ENCODE assay signal across 8 mouse cellular contexts in genomic region chr7:132859042-132859958, GRCm38 (mm10). TPM values are rescaled to one million over a fixed set of nuclear protein-coding genes. Genes with fewer than 3 reads are reported as not detected.
DNase-seq lines count a peak whose midpoint lies in the region; ATAC-seq lines count a peak whose summit lies in the region.

Abraxas2 (plus strand) TSS chr7:132859225.

- peak within 1 kb of the TSS; percentile 70; the same call in 1 of the 2 replicates for H3K27ac ChIP-seq in forebrain, embryonic 14.5 days (ENCODE audit: low read depth, low read length)
- H3K27ac ChIP-seq in neural tube, embryonic 15.5 days (replicated peaks): peak within 1 kb of the TSS; percentile 80

- intact Hi-C loops in heart, postnatal 14 days (cut with DNase I): loop anchor here (5.0 to 10.0 kb wide), 2 partner anchors 143 to 776 kb away; partner anchors contain the start of gene Edrf1

- H3K36me3 ChIP-seq in forebrain, embryonic 14.5 days (ENCODE audit: control insufficient read depth, insufficient read depth, low read length): no peaks in the 10 kb centered on the region
- no peaks in the 10 kb centered on the region for H3K36me3 ChIP-seq in neural tube, embryonic 15.5 days

- peak within 1 kb of the TSS; percentile 65 for H3K4me2 ChIP-seq in forebrain, embryonic 14.5 days (ENCODE audit: low read length)
- peak within 1 kb of the TSS; percentile 76 for H3K4me2 ChIP-seq in neural tube, embryonic 15.5 days

- WGBS in forebrain, embryonic 14.5 days: under 1% methylated on average over 53 of the region's 53 CpGs
- WGBS in neural tube, embryonic 15.5 days: 1% methylated on average over 53 of the region's 53 CpGs

- no peaks in the 10 kb centered on the region for H3K9me3 ChIP-seq in forebrain, embryonic 14.5 days (replicated peaks; ENCODE audit: control insufficient read depth, low read length)
- no peaks in the 10 kb centered on the region for H3K9me3 ChIP-seq in neural tube, embryonic 15.5 days (replicated peaks)

- H3K4me1 ChIP-seq in forebrain, embryonic 14.5 days (ENCODE audit: control insufficient read depth, insufficient read depth, low read length): peaks cover 8% of the 10 kb centered on the region
- peaks cover 26% of the 10 kb centered on the region for H3K4me1 ChIP-seq in neural tube, embryonic 15.5 days

- peak; percentile 97 for ATAC-seq in forebrain, embryonic 14.5 days
- ATAC-seq in neural tube, embryonic 15.5 days (ENCODE audit: low FRiP score): peak; percentile 95

- peak within 1 kb of the TSS; percentile 90 for H3K4me3 ChIP-seq in forebrain, embryonic 14.5 days (ENCODE audit: low read depth, low read length)
- H3K4me3 ChIP-seq in neural tube, embryonic 15.5 days (replicated peaks): peak within 1 kb of the TSS; percentile 68

- H3K27me3 ChIP-seq in forebrain, embryonic 14.5 days (replicated peaks; ENCODE audit: control insufficient read depth, insufficient read depth, low read length): no peaks in the 10 kb centered on the region
- no peaks in the 10 kb centered on the region for H3K27me3 ChIP-seq in neural tube, embryonic 15.5 days (replicated peaks)

- peak within 1 kb of the TSS; percentile 89 for H3K9ac ChIP-seq in forebrain, embryonic 14.5 days (ENCODE audit: low read length)
- peak within 1 kb of the TSS; percentile 74 for H3K9ac ChIP-seq in neural tube, embryonic 15.5 days (replicated peaks)

- peak; percentile 90 for DNase-seq in ES-CJ7 (ENCODE audit: low read depth, low spot score)
- DNase-seq in cerebellum, adult 11 months: peak; percentile 81
- DNase-seq in forebrain, embryonic 14.5 days (ENCODE audit: low spot score): peak; percentile 95
- DNase-seq in heart, postnatal 14 days: peak; percentile 87 to 92
- DNase-seq in layer of hippocampus, adult 11-12 months (ENCODE audit: low spot score): peak; percentile 88
- peak; percentile 93 for DNase-seq in lung, adult 18-20 months
- DNase-seq in testis, postnatal 14 days (ENCODE audit: low spot score): peak; percentile 92

RNA-seq across cellular contexts. Expression of gene Abraxas2, which starts in this region (rescaled TPM):
- polyA plus RNA-seq in forebrain, embryonic 14.5 days (2014; fragmentation: Nextera tagmentation; extraction: Ambion mirVana): 35.9 and 45.5 TPM in 2 replicates
- 10 to 100 TPM; 19.2 to 20.8 TPM for total RNA-seq in heart, postnatal 14 days (2021)
- polyA plus RNA-seq in neural tube, embryonic 15.5 days (2015; fragmentation: Nextera tagmentation; extraction: Ambion mirVana): 32.6 and 34.5 TPM in 2 replicates

Comparison
In these comparisons a context has a peak if more than half of its experiments do, and no peak if none do; other contexts are left out.
1. Peak in every context shown above with its lines: DNase-seq, ATAC-seq, H3K4me3 ChIP-seq and H3K27ac ChIP-seq.